Mouse (Mus musculus) heart, adult 2 months (tissue): ENCODE measurements around the gene Gm3233.

Source experiments
- CTCF ChIP-seq: fragments of 200-600 bp; IDR thresholded peaks from 2 replicates; pipeline ENCODE4 v1.8.1; 2022; ENCODE audit warnings: antibody characterized with exemption, mild to moderate bottlenecking, moderate library complexity
- EP300 ChIP-seq: fragments of 200-500 bp; IDR thresholded peaks from 2 replicates; pipeline ENCODE4 v1.6.1; 2011; ENCODE audit warnings: low read depth, low read length, control low read depth; ENCODE audit not compliant: insufficient read depth
- POLR2A ChIP-seq: fragments of 200-500 bp; IDR thresholded peaks from 2 replicates; pipeline ENCODE4 v1.6.1; 2011; ENCODE audit warnings: mild to moderate bottlenecking, low read depth, low read length, control low read depth; ENCODE audit not compliant: insufficient read depth

GRCm38 (mm10) chr10:77798921-77799508 lies 39.5 kb upstream of the Gm3233 start, which contains the start of gene Gm19668:
- TF ChIP-seq CTCF (no peak), POLR2A (no peak), EP300 (no peak)
